Mouse (Mus musculus) kidney, embryonic 15.5 days (tissue): Measurements from ENCODE around the gene Actn4. TPM values are rescaled to one million over a fixed set of nuclear protein-coding genes. Genes with fewer than 3 reads are reported as not detected.
A peak's percentile ranks its signal among the peaks of the same experiment; 100 is the strongest.

Experiments used
- ATAC-seq: fragments of 200-750 bp; cut with Nextera tagmentation; replicated peaks from 2 replicates; pipeline ENCODE4 v1.8.0; 2017; ENCODE audit warnings: moderate TSS enrichment; ENCODE audit not compliant: low FRiP score
- H3K27ac ChIP-seq: fragments of 300-500 bp; sonication (generic); 2 replicates; pipeline ENCODE4 v1.5.1; 2015; ENCODE audit warnings: mild to moderate bottlenecking, inconsistent platforms
- H3K27me3 ChIP-seq: fragments of 300-500 bp; sonication (generic); 2 replicates; pipeline ENCODE4 v1.6.1; 2015; ENCODE audit warnings: inconsistent platforms
- H3K36me3 ChIP-seq: fragments of 300-500 bp; sonication (generic); 2 replicates; pipeline ENCODE4 v1.6.1; 2015; ENCODE audit warnings: inconsistent platforms
- H3K4me1 ChIP-seq: fragments of 300-500 bp; sonication (generic); 2 replicates; pipeline ENCODE4 v1.6.1; 2015; ENCODE audit warnings: inconsistent platforms
- H3K4me2 ChIP-seq: fragments of 300-500 bp; sonication (generic); 2 replicates; pipeline ENCODE4 v1.6.1; 2015; ENCODE audit warnings: moderate library complexity, mild to moderate bottlenecking, inconsistent platforms
- H3K4me3 ChIP-seq: fragments of 300-500 bp; sonication (generic); replicated peaks from 2 replicates; pipeline ENCODE4 v1.5.1; 2015; ENCODE audit warnings: mild to moderate bottlenecking, inconsistent platforms
- H3K9ac ChIP-seq: fragments of 300-500 bp; sonication (generic); 2 replicates; pipeline ENCODE4 v1.6.1; 2015; ENCODE audit warnings: mild to moderate bottlenecking, inconsistent platforms
- H3K9me3 ChIP-seq: fragments of 300-500 bp; sonication (generic); replicated peaks from 2 replicates; pipeline ENCODE4 v1.6.1; 2016; ENCODE audit warnings: inconsistent platforms
- WGBS: fragments of 180-500 bp; shearing (Covaris S2); methylation state at CpG from one replicate; pipeline ENCODE4 v1.1.7; 2015; ENCODE audit warnings: mixed read lengths; 5-methylcytosine and 5-hydroxymethylcytosine counted together
- polyA plus RNA-seq: library from polyadenylated mRNA; unstranded; fragments of >200 nt; fragmentation: Nextera tagmentation; extraction: Ambion mirVana; gene quantifications from 2 replicates; pipeline ENCODE4 v1.2.1, GENCODE M21; 2015

The Actn4 gene
- polyA plus RNA-seq, 1 experiment from 2014 or later = 312 TPM

DNA sequence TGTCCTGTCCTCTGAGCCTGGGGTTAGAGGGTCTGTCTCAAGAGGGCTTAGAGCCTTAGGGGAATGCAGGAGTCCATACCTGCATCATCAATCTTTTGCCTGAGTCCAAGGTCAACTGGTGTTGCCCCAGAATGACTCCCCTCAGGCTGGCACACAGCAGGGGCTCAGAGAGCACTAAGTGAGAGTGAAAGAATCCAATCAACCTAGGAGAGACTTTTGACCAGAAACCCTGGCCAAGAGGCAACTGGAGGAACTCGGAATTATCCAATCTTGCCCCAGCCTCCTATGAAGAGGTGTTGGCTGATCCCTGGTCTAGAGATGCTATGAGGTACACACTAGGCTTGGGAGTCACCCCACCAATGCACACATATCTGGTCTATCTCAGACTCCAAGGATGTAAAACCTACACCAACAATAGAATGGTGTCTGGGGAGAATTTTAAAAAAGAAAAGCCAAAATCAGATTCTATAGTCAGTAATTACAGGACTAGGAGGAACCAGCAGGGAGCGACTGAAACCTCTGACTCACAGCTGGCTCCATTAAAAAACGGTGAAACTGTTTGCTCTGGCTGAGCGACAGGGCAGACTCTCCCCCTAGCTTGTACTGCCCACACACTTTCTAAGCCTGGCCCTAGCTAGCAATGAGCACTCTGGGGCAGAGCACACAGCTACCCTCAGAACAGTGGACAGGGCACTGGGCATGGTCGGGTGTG, 31.7 kb downstream of the Actn4 start:
- Histone ChIP-seq H3K4me3 (no peak overlapping the region), H3K27me3 (no peaks in the 10 kb centered on the region), H3K4me1 (peaks cover 75% of the 10 kb centered on the region), H3K27ac (peak overlapping the region; percentile 93), H3K9me3 (no peaks in the 10 kb centered on the region), H3K36me3 (peaks cover 6% of the 10 kb centered on the region), H3K9ac (no peak overlapping the region), H3K4me2 (peak overlapping the region; percentile 7; the same call in 1 of the 2 replicates)
- ATAC-seq = peak; percentile 33; the same call in 1 of the 2 replicates
- 37% methylated on average over 5 of the region's 5 CpGs for WGBS

DNA sequence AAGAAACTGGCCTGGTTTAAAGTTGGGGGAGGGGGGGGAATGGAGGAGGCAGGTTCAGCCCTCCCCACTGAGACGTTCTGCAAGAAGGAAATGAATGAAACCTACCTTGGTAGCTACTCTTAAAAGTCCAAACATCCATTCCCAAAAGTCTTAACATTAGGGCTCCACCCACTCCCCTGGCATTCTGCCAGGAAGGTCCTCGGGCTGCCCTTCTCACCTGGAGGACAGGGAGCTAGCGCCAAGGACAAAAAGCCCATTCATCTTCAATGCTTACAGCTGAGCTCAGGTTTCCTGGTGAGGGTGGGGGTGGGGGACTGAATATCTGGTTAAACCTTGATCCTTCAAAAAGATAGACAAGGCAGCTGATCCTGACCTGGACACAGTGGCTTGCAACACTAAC, 32.8 kb downstream of the Actn4 start:
- Histone ChIP-seq H3K9ac (no peak overlapping the region), H3K9me3 (no peaks in the 10 kb centered on the region), H3K27me3 (no peaks in the 10 kb centered on the region), H3K4me1 (peaks cover 78% of the 10 kb centered on the region), H3K27ac (peak overlapping the region; percentile 93), H3K4me2 (no peak overlapping the region), H3K4me3 (no peak overlapping the region), H3K36me3 (peaks cover 6% of the 10 kb centered on the region)
- ATAC-seq = no peak
- 18% methylated on average over 3 of the region's 3 CpGs for WGBS

DNA sequence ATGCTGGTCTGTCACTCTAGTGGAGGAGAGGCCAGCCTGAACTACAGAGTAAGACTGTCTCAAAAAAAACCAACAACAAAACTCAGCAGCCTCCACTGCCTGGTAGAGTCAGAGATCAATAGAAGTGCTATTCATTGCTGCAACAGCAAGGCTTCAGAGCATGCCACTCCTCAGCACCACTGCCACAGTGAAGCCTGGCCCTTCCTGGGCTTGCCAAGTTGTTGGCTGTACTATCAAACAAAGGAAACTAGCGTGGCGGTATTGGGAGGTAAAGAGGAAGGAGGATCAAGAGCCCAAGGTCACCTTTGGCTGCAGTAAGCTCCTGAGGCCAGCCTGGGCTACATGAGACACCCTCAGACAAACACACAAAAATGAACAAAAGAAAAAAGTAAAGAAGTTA, 36.0 kb downstream of the Actn4 start:
- Histone ChIP-seq H3K9me3 (no peaks in the 10 kb centered on the region), H3K36me3 (peaks cover 8% of the 10 kb centered on the region), H3K4me1 (peaks cover 89% of the 10 kb centered on the region), H3K27ac (peak overlapping the region; percentile 87), H3K4me2 (no peak overlapping the region), H3K4me3 (no peak overlapping the region), H3K9ac (no peak overlapping the region), H3K27me3 (no peaks in the 10 kb centered on the region)
- no peak for ATAC-seq
- WGBS = 68% methylated on average over 2 of the region's 2 CpGs

DNA sequence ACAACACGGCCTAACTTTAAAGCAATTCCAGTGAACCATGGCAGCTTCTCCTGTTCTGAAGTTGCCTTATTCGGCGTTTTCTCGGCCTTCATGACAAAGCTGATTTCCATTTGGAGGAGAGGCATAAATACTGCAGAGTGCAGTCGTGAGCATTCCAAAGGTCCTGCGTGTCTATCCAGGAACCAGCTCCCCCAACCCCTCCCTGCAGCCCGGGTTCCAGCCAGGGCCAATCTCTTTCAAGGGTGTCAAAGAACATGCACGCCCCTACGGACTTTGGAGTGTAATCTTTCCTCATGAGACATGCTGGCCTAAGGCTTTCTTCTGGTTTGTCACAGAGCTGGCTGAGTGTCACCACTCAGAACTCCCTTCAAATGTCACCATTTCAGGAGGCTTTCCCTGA, 36.8 kb downstream of the Actn4 start:
- peaks cover 13% of the 10 kb centered on the region for H3K36me3 ChIP-seq
- H3K27me3 ChIP-seq = no peaks in the 10 kb centered on the region
- peak; percentile 77 for ATAC-seq
- H3K4me1 ChIP-seq = peaks cover 87% of the 10 kb centered on the region
- no peaks in the 10 kb centered on the region for H3K9me3 ChIP-seq
- peak overlapping the region; percentile 87 for H3K27ac ChIP-seq
- 0 out of 2 replicates have a peak overlapping the region, but pooled peaks have one; percentile 5 for H3K4me2 ChIP-seq
- peak overlapping the region; percentile 31; the same call in 1 of the 2 replicates for H3K9ac ChIP-seq
- 8% methylated on average over 9 of the region's 9 CpGs for WGBS
- no peak overlapping the region for H3K4me3 ChIP-seq

DNA sequence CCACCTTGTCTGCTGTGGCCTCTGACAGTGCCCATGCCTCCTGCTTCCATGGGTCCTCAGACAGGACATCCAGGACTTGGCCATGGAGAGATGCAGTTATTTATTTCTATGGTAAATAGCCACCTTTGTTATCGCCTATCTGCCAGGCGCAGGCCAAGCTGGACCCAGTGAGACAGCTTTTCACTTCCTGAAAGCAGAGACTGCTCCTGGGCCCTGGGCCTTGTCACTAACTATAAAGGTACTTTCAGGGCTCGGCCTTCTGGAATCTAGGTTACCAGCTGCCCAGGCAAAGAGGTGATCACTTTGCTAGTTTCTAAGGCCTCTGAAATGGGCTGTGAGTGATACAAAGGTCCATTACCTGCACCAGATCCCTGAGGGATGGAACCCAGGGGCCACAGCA, 37.3 kb downstream of the Actn4 start:
- Histone ChIP-seq H3K9me3 (no peaks in the 10 kb centered on the region), H3K36me3 (peaks cover 13% of the 10 kb centered on the region), H3K27me3 (no peaks in the 10 kb centered on the region), H3K4me3 (no peak overlapping the region), H3K9ac (peak overlapping the region; percentile 31), H3K27ac (peak overlapping the region; percentile 87), H3K4me2 (0 out of 2 replicates have a peak overlapping the region, but pooled peaks have one; percentile 5), H3K4me1 (peaks cover 87% of the 10 kb centered on the region)
- 70% methylated on average over 3 of the region's 3 CpGs for WGBS
- no peak for ATAC-seq

DNA sequence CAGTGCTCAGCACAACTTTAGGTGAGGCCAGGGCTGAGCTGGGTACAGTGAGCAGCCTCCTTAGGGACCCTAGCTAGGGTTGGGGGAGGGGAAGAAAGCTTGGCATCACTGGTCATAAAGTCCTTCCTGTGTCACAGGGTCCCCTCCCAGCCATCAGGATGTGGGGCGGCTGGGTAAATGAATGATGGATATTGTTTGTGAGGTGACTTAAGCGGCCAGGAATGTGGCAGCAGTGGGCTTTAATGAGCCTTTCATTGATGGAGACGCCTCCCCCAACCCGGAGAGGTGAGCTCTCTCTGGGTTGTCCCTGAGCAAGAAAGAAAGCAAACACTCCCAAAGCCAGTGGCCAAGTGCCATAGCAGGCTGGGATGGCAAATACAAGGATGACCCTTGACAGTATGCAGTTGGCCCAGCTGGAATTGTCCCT, 38.3 kb downstream of the Actn4 start:
- peaks cover 15% of the 10 kb centered on the region for H3K36me3 ChIP-seq
- H3K4me3 ChIP-seq = no peak overlapping the region
- peak overlapping the region; percentile 29 for H3K4me2 ChIP-seq
- peaks cover 87% of the 10 kb centered on the region for H3K4me1 ChIP-seq
- 1% methylated on average over 4 of the region's 4 CpGs for WGBS
- peak; percentile 73 for ATAC-seq
- H3K27ac ChIP-seq = peak overlapping the region; percentile 87
- H3K27me3 ChIP-seq = no peaks in the 10 kb centered on the region
- H3K9me3 ChIP-seq = no peaks in the 10 kb centered on the region
- H3K9ac ChIP-seq = no peak overlapping the region

DNA sequence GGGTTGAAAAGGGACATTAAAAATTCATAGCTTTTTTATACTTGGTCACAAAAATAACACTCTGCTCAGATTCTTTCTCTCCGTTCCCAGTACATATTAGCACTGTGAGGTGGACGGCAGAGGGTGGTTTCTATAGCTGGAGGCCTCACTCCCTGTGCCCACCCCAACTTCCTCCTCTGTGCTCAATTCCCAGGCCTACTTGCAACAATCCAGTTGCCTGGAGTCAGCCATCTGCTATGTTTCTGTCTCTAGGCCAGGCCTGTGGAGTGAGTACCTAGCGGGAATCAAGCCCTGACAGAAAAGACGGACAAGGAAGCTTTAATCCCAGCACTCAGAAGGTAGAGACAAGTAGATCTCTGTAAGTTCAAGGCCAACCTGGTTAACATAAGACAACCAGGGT, 39.5 kb downstream of the Actn4 start:
- no peaks in the 10 kb centered on the region for H3K27me3 ChIP-seq
- H3K36me3 ChIP-seq = peaks cover 28% of the 10 kb centered on the region
- no peak overlapping the region for H3K4me3 ChIP-seq
- peak overlapping the region; percentile 87 for H3K27ac ChIP-seq
- no peaks in the 10 kb centered on the region for H3K9me3 ChIP-seq
- peaks cover 93% of the 10 kb centered on the region for H3K4me1 ChIP-seq
- no peak overlapping the region for H3K4me2 ChIP-seq
- ATAC-seq = no peak
- no peak overlapping the region for H3K9ac ChIP-seq
- 73% methylated on average over 4 of the region's 4 CpGs for WGBS

DNA sequence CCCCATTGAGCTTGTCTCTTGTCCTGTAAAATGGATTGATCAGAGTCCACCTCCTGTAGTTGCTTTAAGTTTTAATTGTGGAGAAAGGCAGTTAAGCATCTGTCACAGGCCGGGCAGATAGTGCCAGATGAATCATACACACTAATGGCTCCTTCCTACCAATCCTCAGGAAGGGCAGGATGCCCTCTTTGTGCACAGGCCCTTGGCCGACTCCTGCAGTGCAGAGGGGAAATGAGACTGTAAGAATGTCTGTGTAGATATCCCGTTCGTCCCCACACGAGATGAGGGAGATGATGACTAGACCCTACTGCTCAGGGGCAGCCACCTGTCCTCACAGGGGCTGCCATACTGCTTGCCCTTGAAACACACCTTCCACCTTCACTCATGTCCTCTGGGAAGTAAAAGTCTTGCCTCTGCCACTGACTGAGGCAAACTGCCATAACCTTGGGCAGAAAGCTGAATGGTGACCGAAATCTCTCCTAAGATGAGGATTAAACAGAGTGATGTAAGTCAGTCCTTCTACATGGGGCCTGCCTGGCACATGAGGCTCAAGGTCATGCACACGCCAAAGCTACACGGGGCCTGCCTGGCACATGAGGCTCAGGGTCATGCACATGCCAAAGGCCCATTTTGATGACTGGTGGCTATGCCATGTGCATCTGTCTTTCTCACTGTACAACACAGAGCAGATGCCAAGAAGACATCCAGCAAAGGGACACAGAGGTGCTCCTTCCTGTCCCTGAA, 40.2 kb downstream of the Actn4 start:
- no peak for ATAC-seq
- H3K4me2 ChIP-seq = no peak overlapping the region
- H3K27me3 ChIP-seq = no peaks in the 10 kb centered on the region
- peaks cover 35% of the 10 kb centered on the region for H3K36me3 ChIP-seq
- H3K27ac ChIP-seq = peak overlapping the region; percentile 87; the same call in 1 of the 2 replicates
- H3K4me1 ChIP-seq = peaks cover 97% of the 10 kb centered on the region
- 81% methylated on average over 8 of the region's 8 CpGs for WGBS
- no peak overlapping the region for H3K9ac ChIP-seq
- no peaks in the 10 kb centered on the region for H3K9me3 ChIP-seq
- no peak overlapping the region for H3K4me3 ChIP-seq

DNA sequence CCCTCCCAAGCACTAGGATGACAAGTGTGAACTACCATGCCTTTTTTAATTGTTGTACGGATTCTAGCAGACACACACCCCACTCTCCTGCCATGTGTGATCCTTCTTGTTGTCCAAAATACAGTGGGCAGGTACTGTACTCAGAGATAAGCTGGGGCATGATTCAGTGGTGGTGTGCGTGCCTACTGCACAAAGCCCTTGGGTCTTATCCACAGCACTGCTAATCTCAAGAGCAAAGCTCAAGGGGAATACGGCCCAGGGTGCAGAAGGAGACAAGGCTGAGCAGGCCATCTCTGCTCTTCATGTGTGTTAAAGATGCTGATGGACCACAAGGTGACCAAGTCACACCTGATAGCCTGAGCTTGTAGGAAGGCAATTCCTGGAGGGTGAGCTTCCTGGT, 41.0 kb downstream of the Actn4 start:
- Histone ChIP-seq H3K9ac (no peak overlapping the region), H3K4me1 (peaks cover 92% of the 10 kb centered on the region), H3K4me2 (no peak overlapping the region), H3K27me3 (no peaks in the 10 kb centered on the region), H3K36me3 (peaks cover 42% of the 10 kb centered on the region), H3K27ac (peak overlapping the region; percentile 46), H3K4me3 (no peak overlapping the region), H3K9me3 (no peaks in the 10 kb centered on the region)
- 87% methylated on average over 3 of the region's 3 CpGs for WGBS
- ATAC-seq = no peak

DNA sequence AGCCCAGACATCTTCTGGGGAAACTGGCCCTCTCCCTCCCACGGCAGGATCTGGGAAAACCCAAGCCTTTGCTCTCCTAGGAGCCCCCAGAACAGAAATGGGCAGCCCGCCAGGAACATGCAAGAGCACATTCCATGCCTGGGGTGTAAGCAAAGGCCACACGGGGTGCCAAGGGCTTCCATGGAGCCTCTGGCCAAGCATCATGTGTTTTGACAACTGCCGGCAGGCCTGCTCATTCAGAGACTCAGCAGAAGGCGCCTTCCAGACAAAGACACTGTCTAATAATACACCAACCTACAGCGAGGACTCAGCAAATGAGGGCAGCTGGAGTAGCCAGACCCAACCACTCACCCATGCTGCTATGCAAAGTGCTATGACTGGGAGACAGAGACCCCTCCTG, 42.3 kb downstream of the Actn4 start:
- H3K9ac ChIP-seq = no peak overlapping the region; the same call in 1 of the 2 replicates
- 0 out of 2 replicates have a peak, but pooled peaks have one; percentile 13 for ATAC-seq
- no peak overlapping the region for H3K4me2 ChIP-seq
- peaks cover 56% of the 10 kb centered on the region for H3K36me3 ChIP-seq
- H3K4me1 ChIP-seq = peaks cover 78% of the 10 kb centered on the region
- H3K9me3 ChIP-seq = no peaks in the 10 kb centered on the region
- peak overlapping the region; percentile 82 for H3K27ac ChIP-seq
- H3K27me3 ChIP-seq = no peaks in the 10 kb centered on the region
- H3K4me3 ChIP-seq = no peak overlapping the region
- WGBS = 35% methylated on average over 6 of the region's 6 CpGs

DNA sequence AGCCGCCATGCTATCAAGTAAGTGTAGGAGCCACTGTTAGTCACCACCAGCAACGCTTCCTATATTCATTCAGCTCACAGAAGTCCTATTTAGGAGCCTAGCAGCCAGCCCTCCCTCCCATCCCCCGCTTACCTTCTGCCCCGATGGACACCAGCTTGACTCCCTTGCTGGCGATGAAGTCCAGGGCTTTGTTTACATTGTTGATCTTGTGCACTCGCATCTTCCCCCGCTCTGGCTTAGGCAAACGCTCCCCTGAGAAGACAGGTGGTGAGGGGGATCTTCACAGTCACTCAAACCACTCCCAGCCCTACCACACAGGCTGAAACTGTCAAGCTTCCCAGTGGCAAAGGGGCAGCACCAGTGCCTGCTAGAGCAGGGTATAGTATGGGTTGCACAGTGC, 43.6 kb downstream of the Actn4 start:
- H3K4me1 ChIP-seq = peaks cover 65% of the 10 kb centered on the region
- 71% methylated on average over 8 of the region's 8 CpGs for WGBS
- H3K9me3 ChIP-seq = no peaks in the 10 kb centered on the region
- H3K4me2 ChIP-seq = no peak overlapping the region
- H3K4me3 ChIP-seq = no peak overlapping the region
- H3K27me3 ChIP-seq = no peaks in the 10 kb centered on the region
- peak overlapping the region; percentile 82 for H3K27ac ChIP-seq
- no peak overlapping the region for H3K9ac ChIP-seq
- ATAC-seq = no peak
- peaks cover 69% of the 10 kb centered on the region for H3K36me3 ChIP-seq
